ENCODE assay signal across 16 mouse cellular contexts in the genomic region with DNA sequence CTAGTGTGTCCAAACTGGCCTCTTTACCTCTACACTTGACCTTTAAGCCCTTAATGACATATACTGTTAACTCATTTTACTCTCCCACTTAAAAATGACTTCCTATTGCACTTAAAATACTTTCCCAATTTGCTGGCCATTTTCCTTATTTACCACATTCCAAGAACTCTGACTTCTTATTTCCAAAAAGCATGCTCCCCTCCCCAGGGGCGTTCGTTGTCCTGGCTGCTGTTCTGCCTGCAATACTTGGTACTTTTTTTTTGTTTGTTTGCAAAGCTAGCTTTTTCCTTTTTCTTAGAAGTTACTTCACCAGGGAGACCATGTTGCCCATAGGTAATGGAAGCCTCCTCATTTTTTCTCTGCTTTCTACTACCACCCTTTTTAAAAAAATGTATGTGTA.
"Had no signal": no experiment of that assay in that cellular context is flagged by ENCODE, and none has a peak within 500 bp of the region (broad histone marks: within the 10 kb centered on the region; RNA-seq: fewer than 3 reads in every experiment).

No protein-coding gene starts in this region.

- ATAC-seq: hindbrain, postnatal 0 days; intestine, embryonic 16.5 days; liver, embryonic 12.5 days had no signal

- DNase-seq: gastrocnemius, postnatal 14 days; gastrocnemius, postnatal 36 days; heart, adult 18-20 months; heart, postnatal 14 days; heart, postnatal 36 days; kidney, adult 11 months; kidney, adult 2 months; kidney, adult 9 months; kidney, postnatal 14 days; kidney, postnatal 36 days; layer of hippocampus, adult 9-11 months; layer of hippocampus, postnatal 36 days; left cerebral cortex, postnatal 4 days had no signal
